Mouse (Mus musculus): ENCODE measurements around the gene Scg3. TPM values are rescaled to one million over a fixed set of nuclear protein-coding genes. Genes with fewer than 3 reads are reported as not detected.

Scg3 gene
- polyA plus RNA-seq, 1 experiment = 2.1 TPM

Other genes with a start within 250 kb of the Scg3 start
- 4.0 and 5.7 TPM in 2 replicates for gene Leo1, start 242.5 kb downstream of the Scg3 start, polyA plus RNA-seq (2012; rRNA removed)
- gene Tmod3, start 124.4 kb downstream of the Scg3 start, polyA plus RNA-seq (2012; rRNA removed) = 24.7 and 28.1 TPM in 2 replicates
- gene Tmod2, start 72.7 kb downstream of the Scg3 start, polyA plus RNA-seq (2012; rRNA removed) = 1.6 and 1.7 TPM in 2 replicates
- gene Lysmd2, start 58.3 kb downstream of the Scg3 start, polyA plus RNA-seq (2012; rRNA removed) = 10.2 and 14.8 TPM in 2 replicates
- gene Bmp5, start 91.3 kb upstream of the Scg3 start, polyA plus RNA-seq (2012; rRNA removed) = 0.32 and 0.48 TPM in 2 replicates

All from gonadal fat pad, adult 2 months (tissue).